Mouse (Mus musculus): ENCODE results near the gene Nod2. TPM values are rescaled to one million over a fixed set of nuclear protein-coding genes. Genes with fewer than 3 reads are reported as not detected.

Nod2 gene
- total RNA-seq, 2 experiments from 2014 or later: 1.1 to 1.8 TPM

GRCm38 (mm10) chr8:88675372-88676165 lies 28.5 kb downstream of the Nod2 start:
- DNase-seq (ENCODE audit: low spot score in 2 of 2): no peak

- no peak for DNase-seq (ENCODE audit: low spot score in 2 of 2)
Measured at GRCm38 (mm10) chr8:88677071-88677470, 30.0 kb downstream of the Nod2 start.

DNA sequence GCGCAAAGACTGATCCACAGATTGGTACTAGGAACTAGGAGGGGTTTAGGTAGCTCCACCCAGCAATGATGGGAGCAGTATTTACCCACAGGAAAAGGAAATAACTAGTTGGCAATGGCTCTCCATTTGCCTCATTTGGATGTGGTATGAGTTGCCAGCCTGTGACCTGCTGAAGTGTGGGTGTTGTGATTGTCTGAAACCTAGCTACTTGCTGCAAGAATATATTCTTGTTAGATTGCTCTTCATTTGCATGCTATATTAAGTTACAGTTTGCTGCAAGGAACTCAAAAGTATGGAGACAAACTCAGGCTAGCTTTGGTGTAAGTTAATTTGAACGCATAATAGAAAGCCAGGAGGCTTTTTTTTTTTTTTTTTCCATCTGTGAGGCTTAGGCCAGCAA lies 33.5 kb downstream of the Nod2 start:
- DNase-seq (ENCODE audit: low spot score in 2 of 2): no peak

GRCm38 (mm10) chr8:88681046-88681445 lies 33.9 kb downstream of the Nod2 start:
- DNase-seq (ENCODE audit: low spot score in 2 of 2): no peak

DNA sequence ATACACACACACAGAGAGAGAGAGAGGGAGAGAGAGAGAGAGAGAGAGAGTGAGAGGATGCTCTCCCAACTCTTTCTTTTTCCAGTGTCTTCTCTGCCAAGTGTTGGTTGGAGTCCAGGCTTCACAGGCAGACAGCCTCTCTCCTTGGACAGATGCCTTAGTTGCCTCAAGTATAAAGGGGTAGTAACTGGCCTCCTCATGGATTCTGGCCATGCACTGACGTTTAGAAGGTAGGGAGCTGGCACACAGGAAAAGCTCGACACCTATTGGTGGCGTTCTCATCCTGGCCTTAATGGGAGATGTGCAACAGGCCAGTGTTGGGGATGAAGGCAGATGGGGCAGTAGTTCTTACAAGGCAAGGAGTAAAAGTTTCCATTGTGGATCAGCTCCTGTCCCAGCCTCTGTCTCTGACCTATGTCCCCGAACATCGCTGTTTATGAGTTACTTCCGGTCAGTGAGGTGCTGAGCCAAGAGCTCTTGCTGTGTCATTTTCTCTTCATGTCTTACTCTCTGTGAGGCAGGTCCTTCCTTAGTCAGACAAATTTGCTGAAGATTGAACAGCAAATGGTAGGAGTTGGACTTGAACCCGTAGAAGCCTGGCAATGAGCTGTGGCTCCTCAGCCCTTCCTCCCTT lies 36.7 kb downstream of the Nod2 start:
- peak in 1 of 2 experiments; percentile 1 for DNase-seq (ENCODE audit: low spot score in 2 of 2)

DNA sequence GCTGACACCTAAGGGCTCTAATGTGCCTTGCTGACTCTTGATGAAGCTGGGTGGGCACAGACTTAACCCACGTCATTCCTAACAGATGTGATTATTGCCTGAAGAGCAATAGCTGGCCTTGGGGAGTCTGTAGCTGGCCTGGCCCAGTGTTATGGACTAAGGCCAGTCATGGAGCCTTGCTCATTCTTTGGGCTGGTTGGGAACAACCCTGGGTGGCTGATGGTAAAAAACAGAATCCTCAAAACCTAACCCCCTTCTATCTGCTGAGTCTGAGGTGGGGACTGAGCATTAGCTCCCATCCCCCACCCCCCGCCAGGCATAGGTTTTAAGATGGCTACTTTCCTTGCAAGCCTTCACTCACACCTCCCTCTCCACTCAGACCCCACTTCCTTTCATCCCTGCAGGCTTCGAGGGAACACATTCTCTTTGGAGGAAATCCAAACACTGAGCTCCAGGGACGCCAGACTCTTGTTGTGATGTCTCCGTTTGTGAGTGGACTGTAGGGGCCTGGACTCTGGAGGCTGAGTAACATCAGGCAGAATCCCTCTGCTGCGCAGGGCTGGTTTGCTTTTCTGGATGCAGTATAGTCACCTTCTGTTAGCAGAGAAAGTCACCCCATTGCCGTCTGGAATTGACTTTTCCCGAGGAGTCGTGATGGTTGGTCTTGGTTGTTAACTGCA lies 39.3 kb downstream of the Nod2 start:
- no peak for DNase-seq (ENCODE audit: low spot score in 2 of 2)

GRCm38 (mm10) chr8:88686906-88687235 lies 39.8 kb downstream of the Nod2 start:
- no peak for DNase-seq (ENCODE audit: low spot score in 2 of 2)

DNA sequence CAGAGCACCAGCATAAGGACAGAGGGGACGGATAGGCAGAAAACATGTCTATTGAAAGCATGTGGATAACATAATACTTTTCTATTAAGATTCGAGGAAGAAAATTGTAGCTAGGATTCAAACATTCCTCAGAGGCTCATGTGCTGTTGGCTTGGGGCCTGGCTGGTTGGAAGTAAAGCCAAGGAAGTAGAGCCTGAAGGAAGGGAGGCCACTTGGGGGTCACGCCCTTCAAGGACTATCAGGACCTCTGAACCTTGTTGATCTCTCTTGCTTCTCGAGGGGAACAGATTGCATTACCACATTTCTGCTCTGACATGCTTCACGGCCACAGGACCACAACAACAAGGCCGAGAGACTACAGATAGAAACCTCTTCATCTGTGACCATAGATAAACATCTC lies 42.0 kb downstream of the Nod2 start:
- DNase-seq (ENCODE audit: low spot score in 2 of 2): no peak

GRCm38 (mm10) chr8:88689891-88690290 lies 42.8 kb downstream of the Nod2 start:
- DNase-seq (ENCODE audit: low spot score in 2 of 2): no peak

DNA sequence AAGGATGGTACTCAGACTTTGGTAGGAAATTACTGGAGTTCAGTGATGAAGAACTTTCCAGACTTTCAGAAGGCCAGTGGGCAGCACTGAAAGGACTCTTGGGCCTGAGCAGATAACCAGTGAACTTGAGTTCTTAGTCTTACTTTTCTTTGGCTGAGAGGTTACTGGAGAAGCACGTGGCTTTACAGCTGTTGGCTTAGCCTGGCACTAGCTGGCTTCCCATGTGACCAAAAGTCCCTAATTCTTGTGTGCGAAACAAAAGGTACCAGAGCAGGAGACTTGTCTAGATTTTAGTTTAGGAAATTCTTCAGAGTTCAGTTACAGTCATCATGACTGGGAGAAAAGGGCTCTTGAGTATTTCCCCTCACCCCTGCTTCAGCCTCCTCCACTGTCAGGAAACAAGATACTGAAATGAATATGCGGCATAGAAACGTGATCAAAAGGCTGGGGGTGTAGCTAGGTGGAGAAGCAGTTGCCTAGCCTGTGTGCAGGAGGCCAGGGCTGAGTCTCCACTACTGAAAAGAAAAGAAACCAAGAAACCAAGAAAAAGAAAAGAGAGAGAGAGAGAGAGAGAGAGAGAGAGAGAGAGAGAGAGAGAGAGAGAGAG lies 44.3 kb downstream of the Nod2 start:
- no peak for DNase-seq (ENCODE audit: low spot score in 2 of 2)

GRCm38 (mm10) chr8:88691961-88692360 lies 44.8 kb downstream of the Nod2 start:
- DNase-seq (ENCODE audit: low spot score in 2 of 2): no peak

- DNase-seq (ENCODE audit: low spot score in 2 of 2): no peak
Measured at GRCm38 (mm10) chr8:88692866-88693265, 45.8 kb downstream of the Nod2 start.

- no peak for DNase-seq (ENCODE audit: low spot score in 2 of 2)
Measured at GRCm38 (mm10) chr8:88693376-88693775, 46.3 kb downstream of the Nod2 start.

DNA sequence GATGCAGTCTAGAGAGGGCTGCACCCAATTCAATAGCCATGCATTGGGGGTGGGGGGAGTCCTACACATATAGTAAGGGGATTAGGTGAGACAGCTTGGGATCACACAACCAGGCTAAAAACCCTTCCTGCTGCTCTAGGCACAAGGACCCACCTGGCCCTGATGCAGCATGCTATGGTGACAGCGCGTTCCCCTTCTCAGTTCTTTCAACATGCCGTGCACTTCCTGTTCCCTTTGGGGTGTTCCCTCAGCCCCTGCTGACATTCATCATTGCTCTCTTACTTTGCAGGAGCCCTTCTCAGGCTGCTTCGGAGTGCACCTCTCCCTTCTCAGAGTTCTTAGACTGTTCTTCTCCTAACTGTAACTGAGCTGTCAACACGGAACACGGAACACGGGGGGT lies 47.2 kb downstream of the Nod2 start:
- DNase-seq (ENCODE audit: low spot score in 2 of 2): no peak

GRCm38 (mm10) chr8:88696228-88696627 lies 49.1 kb downstream of the Nod2 start:
- DNase-seq (ENCODE audit: low spot score in 2 of 2): no peak

DNA sequence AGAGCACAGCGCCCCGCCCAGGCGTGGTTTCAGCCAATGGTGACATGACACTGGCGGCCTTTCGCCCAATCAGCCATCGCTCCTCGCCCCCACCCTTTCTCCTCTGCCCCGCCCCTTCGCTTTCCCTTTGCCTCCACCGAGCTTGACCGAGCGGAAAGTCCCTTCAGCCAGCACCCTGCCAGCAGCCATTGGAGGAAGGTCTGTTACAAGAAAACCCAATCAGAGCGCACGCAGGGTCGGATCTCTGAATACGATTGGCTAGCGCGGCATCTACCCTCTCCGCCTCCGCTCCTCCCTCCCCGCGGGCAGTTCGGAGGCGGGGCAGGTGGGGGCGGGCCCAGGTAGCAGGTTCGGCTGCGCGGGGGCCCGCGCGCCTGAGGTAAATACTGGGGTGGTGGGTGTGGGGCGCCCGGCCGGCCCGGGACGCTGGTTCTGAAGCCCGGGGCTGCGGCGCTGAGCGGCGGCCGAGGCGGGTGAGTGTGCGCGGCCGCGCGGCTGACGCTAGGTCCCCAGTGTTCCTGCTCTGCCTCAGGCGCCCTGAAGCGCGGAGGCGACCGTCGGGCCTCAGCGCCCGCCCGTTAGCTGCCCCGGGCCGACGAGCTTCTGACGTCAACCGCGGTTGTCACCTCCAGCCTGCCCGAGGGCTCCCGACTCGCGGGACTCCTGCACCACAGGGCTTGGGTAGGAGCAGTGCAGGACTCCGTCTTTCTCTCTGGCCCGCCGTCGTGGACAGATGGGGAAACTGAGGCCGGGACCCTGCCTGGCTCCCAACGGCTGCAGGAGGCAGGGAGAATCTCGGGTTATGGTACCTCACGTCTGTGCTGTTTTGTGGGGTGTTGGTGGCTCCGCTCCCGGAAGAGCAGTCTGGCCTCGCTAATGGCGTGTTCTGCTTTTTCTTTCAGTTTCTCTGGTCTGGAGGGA lies 49.9 kb downstream of the Nod2 start, which contains the start of gene Cyld:
Gene Cyld (plus strand): TSS at position 308 of the 921 bp plus-strand sequence.
- peak; percentile 90 to 94 for DNase-seq (ENCODE audit: low spot score in 2 of 2)

- DNase-seq (ENCODE audit: low spot score in 2 of 2): peak in 1 of 2 experiments; percentile 8
Measured at GRCm38 (mm10) chr8:88697642-88698031, 50.5 kb downstream of the Nod2 start.

DNA sequence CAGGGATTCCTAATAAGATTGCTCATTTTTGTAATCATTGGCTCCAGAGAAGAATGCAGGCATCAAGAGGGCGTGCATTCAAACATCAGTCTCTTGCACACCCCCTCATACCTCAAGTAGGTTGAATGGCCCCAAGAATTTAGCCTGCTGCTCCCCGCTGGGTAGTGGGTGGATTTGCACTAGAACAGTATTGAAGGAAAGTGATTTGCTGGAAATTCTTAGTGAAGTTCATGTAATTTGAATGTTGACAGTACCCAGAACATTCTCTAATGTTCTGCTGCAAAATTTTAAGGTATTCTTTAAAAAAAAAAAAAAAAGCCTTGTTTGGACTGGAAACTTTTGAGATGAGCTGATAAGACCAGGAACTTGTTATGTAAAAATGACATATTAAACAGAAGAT lies 50.9 kb downstream of the Nod2 start:
- DNase-seq (ENCODE audit: low spot score in 2 of 2): no peak

GRCm38 (mm10) chr8:88701611-88702010 lies 54.5 kb downstream of the Nod2 start:
- no peak for DNase-seq (ENCODE audit: low spot score in 2 of 2)

- no peak for DNase-seq (ENCODE audit: low spot score in 2 of 2)
Measured at GRCm38 (mm10) chr8:88702816-88703215, 55.7 kb downstream of the Nod2 start.

Measured in adrenal gland, postnatal 4 days (tissue).